Mouse (Mus musculus): ENCODE data around the gene Hbq1a. TPM values are rescaled to one million over a fixed set of nuclear protein-coding genes. Genes with fewer than 3 reads are reported as not detected.
A peak's percentile ranks its signal among the peaks of the same experiment; 100 is the strongest.

Gene Hbq1a
- polyA plus RNA-seq, 1 experiment, result not detected

GRCm38 (mm10) chr11:32347607-32348432 is 48.0 kb downstream of the Hbq1a start, which contains the start of gene Sh3pxd2b:
Sh3pxd2b (plus strand) TSS chr11:32347820.
- no peak within 1 kb of the TSS for H3K27ac ChIP-seq (ENCODE audit: control insufficient read depth, insufficient read depth, low read depth, low read length)
- peak within 1 kb of the TSS; percentile 72 for H3K4me3 ChIP-seq (ENCODE audit: control insufficient read depth, low read depth, low read length)
- H3K4me1 ChIP-seq (ENCODE audit: control insufficient read depth, insufficient read depth, low read length), result peaks cover 7% of the 10 kb centered on the region
- H3K27me3 ChIP-seq (ENCODE audit: control insufficient read depth, insufficient read depth, low read length), result no peaks in the 10 kb centered on the region
- no peaks in the 10 kb centered on the region for H3K36me3 ChIP-seq (ENCODE audit: control insufficient read depth, insufficient read depth, low read length)
- TF ChIP-seq CTCF (IDR thresholded peaks at IDR 0.05; ENCODE audit: control insufficient read depth, insufficient read depth, insufficient replicate concordance, low read depth, low read length), result no peak
- no peak; the same call in 1 of the 2 replicates for TF ChIP-seq POLR2A (IDR thresholded peaks at IDR 0.05; ENCODE audit: control insufficient read depth, low read depth, low read length)

- no peak overlapping the region for H3K4me3 ChIP-seq (ENCODE audit: control insufficient read depth, low read depth, low read length)
- H3K36me3 ChIP-seq (ENCODE audit: control insufficient read depth, insufficient read depth, low read length), result no peaks in the 10 kb centered on the region
- H3K27me3 ChIP-seq (ENCODE audit: control insufficient read depth, insufficient read depth, low read length), result no peaks in the 10 kb centered on the region
- H3K27ac ChIP-seq (ENCODE audit: control insufficient read depth, insufficient read depth, low read depth, low read length), result no peak overlapping the region
- TF ChIP-seq POLR2A (IDR thresholded peaks at IDR 0.05; ENCODE audit: control insufficient read depth, low read depth, low read length) (no peak), CTCF (IDR thresholded peaks at IDR 0.05; ENCODE audit: control insufficient read depth, insufficient read depth, insufficient replicate concordance, low read depth, low read length) (no peak)
- H3K4me1 ChIP-seq (ENCODE audit: control insufficient read depth, insufficient read depth, low read length), result peaks cover 7% of the 10 kb centered on the region
Measured at GRCm38 (mm10) chr11:32348433-32349283, 48.8 kb downstream of the Hbq1a start.

GRCm38 (mm10) chr11:32349284-32349953 is 49.5 kb downstream of the Hbq1a start:
- Histone ChIP-seq H3K36me3 (ENCODE audit: control insufficient read depth, insufficient read depth, low read length) (no peaks in the 10 kb centered on the region), H3K27me3 (ENCODE audit: control insufficient read depth, insufficient read depth, low read length) (no peaks in the 10 kb centered on the region), H3K27ac (ENCODE audit: control insufficient read depth, insufficient read depth, low read depth, low read length) (no peak overlapping the region), H3K4me1 (ENCODE audit: control insufficient read depth, insufficient read depth, low read length) (peaks cover 7% of the 10 kb centered on the region), H3K4me3 (ENCODE audit: control insufficient read depth, low read depth, low read length) (no peak overlapping the region)
- TF ChIP-seq CTCF (IDR thresholded peaks at IDR 0.05; ENCODE audit: control insufficient read depth, insufficient read depth, insufficient replicate concordance, low read depth, low read length) (no peak), POLR2A (IDR thresholded peaks at IDR 0.05; ENCODE audit: control insufficient read depth, low read depth, low read length) (no peak)

Other genes with a start within 250 kb of the Hbq1a start
- gene Il9r, start 99.8 kb upstream of the Hbq1a start, polyA plus RNA-seq (2012; rRNA removed), result 1.6 and 2.1 TPM in 2 replicates
- gene Snrnp25, start 94.7 kb upstream of the Hbq1a start, polyA plus RNA-seq (2012; rRNA removed), result 38.8 and 39.6 TPM in 2 replicates
- gene Rhbdf1, start 77.8 kb upstream of the Hbq1a start, polyA plus RNA-seq (2012; rRNA removed), result 6.8 and 9.5 TPM in 2 replicates
- 16.3 and 16.4 TPM in 2 replicates for gene Mpg, start 73.6 kb upstream of the Hbq1a start, polyA plus RNA-seq (2012; rRNA removed)
- 61.4 and 62.8 TPM in 2 replicates for gene Nprl3, start 32.4 kb upstream of the Hbq1a start, polyA plus RNA-seq (2012; rRNA removed)
- not detected in 2 replicates for gene Hba-x, start 23.7 kb upstream of the Hbq1a start, polyA plus RNA-seq (2012; rRNA removed)
- 39.8 and 41.7 TPM in 2 replicates for gene Hba-a1, start 16.6 kb upstream of the Hbq1a start, polyA plus RNA-seq (2012; rRNA removed)
- gene Hbq1b, start 13.1 kb upstream of the Hbq1a start, polyA plus RNA-seq (2012; rRNA removed), result not detected in 2 replicates
- gene Hba-a2, start 3.6 kb upstream of the Hbq1a start, polyA plus RNA-seq (2012; rRNA removed), result 88.0 and 93.8 TPM in 2 replicates
- gene Sh3pxd2b, start 47.8 kb downstream of the Hbq1a start, polyA plus RNA-seq (2012; rRNA removed), result 0.37 and 0.48 TPM in 2 replicates
- gene Ubtd2, start 155.3 kb downstream of the Hbq1a start, polyA plus RNA-seq (2012; rRNA removed), result 109 and 120 TPM in 2 replicates
- 180 and 217 TPM in 2 replicates for gene Efcab9, start 232.0 kb downstream of the Hbq1a start, polyA plus RNA-seq (2012; rRNA removed)
- 36.7 and 38.3 TPM in 2 replicates for gene Stk10, start 233.2 kb downstream of the Hbq1a start, polyA plus RNA-seq (2012; rRNA removed)